Mouse (Mus musculus): Measurements from ENCODE around the gene Fgfr2. TPM values are rescaled to one million over a fixed set of nuclear protein-coding genes. Genes with fewer than 3 reads are reported as not detected.

The Fgfr2 gene
- polyA plus RNA-seq, 1 experiment from 2014 or later: 133 TPM

DNA sequence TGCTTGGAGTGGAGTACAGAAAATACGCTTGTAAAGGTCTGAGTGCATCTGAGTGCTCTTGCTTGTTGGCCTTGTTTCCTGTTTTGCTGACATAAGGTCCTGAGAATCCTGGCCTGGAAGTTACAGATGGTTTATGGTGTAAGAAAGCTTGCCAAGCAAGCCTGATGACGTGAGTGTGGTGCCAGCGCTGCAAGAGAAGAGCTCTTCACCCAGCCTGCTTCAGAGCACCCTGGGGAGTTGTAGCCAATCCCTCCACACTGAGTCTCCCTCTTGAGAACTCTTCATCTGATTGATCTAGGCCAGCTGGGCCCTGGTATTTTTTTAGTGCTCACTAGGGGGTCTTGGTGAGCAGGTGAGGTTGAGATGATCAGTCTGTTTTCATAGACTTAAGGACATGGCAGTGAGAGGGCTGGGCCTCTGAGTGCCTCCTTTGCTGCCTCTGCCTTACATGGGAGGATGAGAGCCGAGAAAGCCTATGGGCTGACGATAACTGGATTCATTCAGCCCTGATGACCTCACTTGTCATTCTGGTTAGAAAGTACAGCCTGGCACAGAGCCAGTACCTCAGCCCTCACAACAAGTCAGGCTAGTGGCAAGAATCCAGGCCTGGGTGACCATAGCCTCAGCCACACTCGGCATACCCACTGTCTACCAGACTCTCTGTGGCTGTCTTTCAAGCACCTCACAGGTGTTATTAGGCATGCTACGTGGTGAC is 228.2 kb downstream of the Fgfr2 start:
- Histone ChIP-seq H3K4me3 (ENCODE audit: low read length) (no peak overlapping the region), H3K4me2 (replicated peaks; ENCODE audit: low read depth, low read length) (no peak overlapping the region), H3K9me3 (ENCODE audit: control insufficient read depth, low read length) (no peaks in the 10 kb centered on the region), H3K4me1 (ENCODE audit: control insufficient read depth, insufficient read depth, low read length) (no peaks in the 10 kb centered on the region), H3K27me3 (ENCODE audit: control insufficient read depth, insufficient read depth, low read length) (no peaks in the 10 kb centered on the region), H3K27ac (ENCODE audit: low read depth, low read length) (no peak overlapping the region), H3K36me3 (ENCODE audit: control insufficient read depth, insufficient read depth, low read length) (no peaks in the 10 kb centered on the region), H3K9ac (ENCODE audit: low read depth, low read length) (no peak overlapping the region)
- WGBS: 72% methylated on average over 7 of the region's 7 CpGs
- ATAC-seq (ENCODE audit: low FRiP score, low TSS enrichment): no peak

DNA sequence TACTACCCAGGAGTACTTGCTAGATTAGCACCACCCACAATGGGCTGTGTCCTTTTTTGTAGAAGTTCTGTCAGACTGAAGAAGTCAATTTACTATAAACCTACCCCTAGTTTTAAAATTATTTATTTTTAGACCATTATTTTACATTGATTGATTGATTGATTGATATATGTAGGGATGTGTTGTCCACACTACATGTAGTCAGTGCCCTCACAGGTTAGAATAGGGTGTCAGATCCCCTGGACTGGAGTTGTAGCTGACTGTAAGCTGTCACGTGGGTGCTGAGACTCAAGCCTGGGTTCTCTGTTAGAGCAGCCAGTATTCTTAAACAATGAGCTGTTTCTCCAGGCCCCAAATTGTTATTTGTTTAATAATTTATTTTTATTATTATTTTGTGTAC is 229.8 kb downstream of the Fgfr2 start:
- Histone ChIP-seq H3K36me3 (ENCODE audit: control insufficient read depth, insufficient read depth, low read length) (no peaks in the 10 kb centered on the region), H3K4me3 (ENCODE audit: low read length) (no peak overlapping the region), H3K9ac (ENCODE audit: low read depth, low read length) (no peak overlapping the region), H3K4me1 (ENCODE audit: control insufficient read depth, insufficient read depth, low read length) (no peaks in the 10 kb centered on the region), H3K9me3 (ENCODE audit: control insufficient read depth, low read length) (no peaks in the 10 kb centered on the region), H3K27ac (ENCODE audit: low read depth, low read length) (no peak overlapping the region), H3K4me2 (replicated peaks; ENCODE audit: low read depth, low read length) (no peak overlapping the region), H3K27me3 (ENCODE audit: control insufficient read depth, insufficient read depth, low read length) (no peaks in the 10 kb centered on the region)
- ATAC-seq (ENCODE audit: low FRiP score, low TSS enrichment): no peak
- WGBS: 91% methylated on average over 1 of the region's 1 CpGs

DNA sequence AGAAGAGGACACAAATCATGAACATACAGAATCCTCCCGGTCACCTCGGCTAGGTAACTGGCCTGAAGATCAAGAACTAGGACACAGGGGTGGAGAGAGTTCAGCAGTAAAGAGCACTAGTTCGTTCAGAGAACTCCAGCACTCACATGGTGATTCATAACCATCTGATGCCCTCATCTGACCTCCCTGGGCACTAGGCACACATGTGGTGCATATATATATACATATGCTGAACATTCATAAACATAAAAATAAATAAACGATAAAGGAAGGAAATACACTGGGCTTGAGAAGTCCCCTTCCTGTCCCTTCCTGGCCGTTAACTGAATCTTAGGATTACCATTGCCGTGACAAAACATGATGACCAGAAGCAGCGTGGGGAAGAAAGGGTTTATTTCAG is 230.3 kb downstream of the Fgfr2 start:
- H3K27ac ChIP-seq (ENCODE audit: low read depth, low read length): no peak overlapping the region
- no peaks in the 10 kb centered on the region for H3K9me3 ChIP-seq (ENCODE audit: control insufficient read depth, low read length)
- H3K27me3 ChIP-seq (ENCODE audit: control insufficient read depth, insufficient read depth, low read length): no peaks in the 10 kb centered on the region
- H3K36me3 ChIP-seq (ENCODE audit: control insufficient read depth, insufficient read depth, low read length): no peaks in the 10 kb centered on the region
- no peak overlapping the region for H3K4me2 ChIP-seq (replicated peaks; ENCODE audit: low read depth, low read length)
- no peak for ATAC-seq (ENCODE audit: low FRiP score, low TSS enrichment)
- H3K4me1 ChIP-seq (ENCODE audit: control insufficient read depth, insufficient read depth, low read length): no peaks in the 10 kb centered on the region
- H3K4me3 ChIP-seq (ENCODE audit: low read length): no peak overlapping the region
- no peak overlapping the region for H3K9ac ChIP-seq (ENCODE audit: low read depth, low read length)
- 60% methylated on average over 7 of the region's 7 CpGs for WGBS

DNA sequence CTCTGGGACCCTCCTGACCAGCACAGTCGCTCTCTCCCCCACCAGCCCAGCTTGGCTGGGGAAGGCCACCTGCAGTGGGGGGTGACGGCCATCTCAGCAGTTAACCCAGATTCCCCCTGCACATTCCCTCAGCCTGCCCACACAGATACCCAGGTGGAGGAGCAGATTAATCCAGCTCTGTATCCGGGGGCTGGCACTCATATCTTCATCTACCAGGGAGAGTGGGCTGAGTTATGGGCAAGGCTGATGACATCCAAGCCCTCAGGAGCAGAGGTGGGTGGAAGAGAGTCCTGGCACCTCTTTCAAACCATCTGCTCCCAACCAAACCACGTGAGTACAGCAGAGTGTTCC is 230.9 kb downstream of the Fgfr2 start:
- Histone ChIP-seq H3K4me1 (ENCODE audit: control insufficient read depth, insufficient read depth, low read length) (no peaks in the 10 kb centered on the region), H3K4me2 (replicated peaks; ENCODE audit: low read depth, low read length) (no peak overlapping the region), H3K27ac (ENCODE audit: low read depth, low read length) (no peak overlapping the region), H3K9me3 (ENCODE audit: control insufficient read depth, low read length) (no peaks in the 10 kb centered on the region), H3K27me3 (ENCODE audit: control insufficient read depth, insufficient read depth, low read length) (no peaks in the 10 kb centered on the region), H3K9ac (ENCODE audit: low read depth, low read length) (no peak overlapping the region), H3K4me3 (ENCODE audit: low read length) (no peak overlapping the region), H3K36me3 (ENCODE audit: control insufficient read depth, insufficient read depth, low read length) (no peaks in the 10 kb centered on the region)
- WGBS: 53% methylated on average over 4 of the region's 4 CpGs
- ATAC-seq (ENCODE audit: low FRiP score, low TSS enrichment): no peak

DNA sequence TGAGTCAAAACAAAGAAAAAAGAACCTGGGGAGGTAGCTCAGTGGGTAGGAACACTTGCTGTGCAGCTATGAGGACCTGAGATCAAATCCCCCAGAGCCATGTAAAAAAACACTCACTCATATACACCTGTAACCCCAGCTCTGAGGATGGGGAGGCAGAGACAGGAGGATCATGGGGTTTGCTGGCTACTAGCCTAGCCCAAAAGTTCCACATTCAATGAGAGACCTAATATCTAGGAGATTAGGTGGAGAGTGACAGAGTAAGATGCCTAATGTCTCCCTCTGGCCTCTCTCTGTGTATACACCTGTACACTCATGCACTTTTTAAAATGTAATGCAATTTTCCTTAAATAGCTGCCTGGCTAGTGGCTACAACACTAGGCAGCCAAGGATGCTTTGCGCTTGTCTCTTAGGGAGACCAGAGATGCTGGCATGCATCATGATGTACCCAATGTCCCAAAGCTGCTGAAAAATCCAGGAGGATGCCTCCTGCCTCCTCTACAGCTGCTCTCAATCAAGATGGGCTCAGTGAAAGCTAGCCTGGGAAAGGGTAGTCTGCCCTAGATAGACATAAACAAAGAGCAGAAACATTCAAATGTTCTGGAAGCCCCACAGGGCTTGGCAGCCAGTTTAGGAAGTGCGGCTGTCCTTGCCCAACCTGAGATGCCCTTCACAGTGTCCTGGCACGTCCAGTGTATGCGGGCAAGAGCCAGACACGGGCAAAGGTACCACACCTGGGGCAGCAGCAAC is 231.4 kb downstream of the Fgfr2 start:
- 84% methylated on average over 5 of the region's 5 CpGs for WGBS
- no peak for ATAC-seq (ENCODE audit: low FRiP score, low TSS enrichment)
- Histone ChIP-seq H3K4me2 (replicated peaks; ENCODE audit: low read depth, low read length) (no peak overlapping the region), H3K9ac (ENCODE audit: low read depth, low read length) (no peak overlapping the region), H3K4me1 (ENCODE audit: control insufficient read depth, insufficient read depth, low read length) (no peaks in the 10 kb centered on the region), H3K9me3 (ENCODE audit: control insufficient read depth, low read length) (no peaks in the 10 kb centered on the region), H3K4me3 (ENCODE audit: low read length) (no peak overlapping the region), H3K36me3 (ENCODE audit: control insufficient read depth, insufficient read depth, low read length) (no peaks in the 10 kb centered on the region), H3K27me3 (ENCODE audit: control insufficient read depth, insufficient read depth, low read length) (no peaks in the 10 kb centered on the region), H3K27ac (ENCODE audit: low read depth, low read length) (no peak overlapping the region)

DNA sequence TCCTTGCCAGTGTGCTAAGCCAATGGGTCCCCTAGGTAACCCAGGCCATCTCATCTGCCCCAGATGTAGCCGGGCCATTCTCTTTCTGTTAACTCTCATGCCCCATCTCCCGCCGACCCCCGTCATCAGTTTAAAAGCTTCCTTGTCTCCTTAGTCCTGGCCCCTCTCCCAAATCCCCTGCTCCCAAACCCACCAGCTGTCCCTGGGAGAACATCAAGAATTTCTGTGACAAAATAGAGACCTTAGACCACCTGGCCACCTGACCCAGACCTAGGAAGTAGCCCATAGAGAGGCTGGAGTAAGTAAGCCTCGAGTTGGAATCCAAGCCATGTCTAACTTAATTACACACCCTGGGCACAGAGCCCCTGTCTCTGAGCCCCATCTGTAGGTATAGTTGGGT is 232.9 kb downstream of the Fgfr2 start:
- no peaks in the 10 kb centered on the region for H3K36me3 ChIP-seq (ENCODE audit: control insufficient read depth, insufficient read depth, low read length)
- no peak overlapping the region for H3K4me3 ChIP-seq (ENCODE audit: low read length)
- no peaks in the 10 kb centered on the region for H3K27me3 ChIP-seq (ENCODE audit: control insufficient read depth, insufficient read depth, low read length)
- no peak overlapping the region for H3K27ac ChIP-seq (ENCODE audit: low read depth, low read length)
- WGBS: 91% methylated on average over 5 of the region's 5 CpGs
- H3K9me3 ChIP-seq (ENCODE audit: control insufficient read depth, low read length): no peaks in the 10 kb centered on the region
- no peak overlapping the region for H3K4me2 ChIP-seq (replicated peaks; ENCODE audit: low read depth, low read length)
- H3K4me1 ChIP-seq (ENCODE audit: control insufficient read depth, insufficient read depth, low read length): no peaks in the 10 kb centered on the region
- no peak overlapping the region for H3K9ac ChIP-seq (ENCODE audit: low read depth, low read length)
- ATAC-seq (ENCODE audit: low FRiP score, low TSS enrichment): no peak

DNA sequence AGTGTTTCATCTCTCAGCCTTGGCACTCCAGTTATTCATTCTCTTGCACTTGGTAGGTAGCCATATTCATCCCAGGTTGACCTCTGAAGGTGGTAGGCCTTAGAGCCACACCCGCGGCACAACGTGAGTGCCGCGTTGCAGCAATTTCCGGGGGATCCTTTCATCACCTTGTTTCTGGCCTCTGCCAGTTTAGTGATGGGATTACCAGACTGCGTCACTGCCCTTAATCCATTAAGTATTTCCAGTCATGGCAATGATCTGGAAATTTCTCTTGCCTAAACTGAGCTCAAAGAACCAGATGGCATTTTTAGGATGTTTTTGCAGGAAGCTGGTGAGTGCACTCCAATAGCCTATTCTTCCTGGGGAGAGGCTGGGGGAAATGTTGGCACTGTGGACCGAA is 233.5 kb downstream of the Fgfr2 start:
- Histone ChIP-seq H3K27ac (ENCODE audit: low read depth, low read length) (no peak overlapping the region), H3K4me2 (replicated peaks; ENCODE audit: low read depth, low read length) (no peak overlapping the region), H3K9me3 (ENCODE audit: control insufficient read depth, low read length) (no peaks in the 10 kb centered on the region), H3K9ac (ENCODE audit: low read depth, low read length) (no peak overlapping the region), H3K4me1 (ENCODE audit: control insufficient read depth, insufficient read depth, low read length) (no peaks in the 10 kb centered on the region), H3K4me3 (ENCODE audit: low read length) (no peak overlapping the region), H3K27me3 (ENCODE audit: control insufficient read depth, insufficient read depth, low read length) (no peaks in the 10 kb centered on the region), H3K36me3 (ENCODE audit: control insufficient read depth, insufficient read depth, low read length) (peaks cover 1% of the 10 kb centered on the region; the same call in 1 of the 2 replicates)
- no peak for ATAC-seq (ENCODE audit: low FRiP score, low TSS enrichment)
- 92% methylated on average over 8 of the region's 8 CpGs for WGBS

DNA sequence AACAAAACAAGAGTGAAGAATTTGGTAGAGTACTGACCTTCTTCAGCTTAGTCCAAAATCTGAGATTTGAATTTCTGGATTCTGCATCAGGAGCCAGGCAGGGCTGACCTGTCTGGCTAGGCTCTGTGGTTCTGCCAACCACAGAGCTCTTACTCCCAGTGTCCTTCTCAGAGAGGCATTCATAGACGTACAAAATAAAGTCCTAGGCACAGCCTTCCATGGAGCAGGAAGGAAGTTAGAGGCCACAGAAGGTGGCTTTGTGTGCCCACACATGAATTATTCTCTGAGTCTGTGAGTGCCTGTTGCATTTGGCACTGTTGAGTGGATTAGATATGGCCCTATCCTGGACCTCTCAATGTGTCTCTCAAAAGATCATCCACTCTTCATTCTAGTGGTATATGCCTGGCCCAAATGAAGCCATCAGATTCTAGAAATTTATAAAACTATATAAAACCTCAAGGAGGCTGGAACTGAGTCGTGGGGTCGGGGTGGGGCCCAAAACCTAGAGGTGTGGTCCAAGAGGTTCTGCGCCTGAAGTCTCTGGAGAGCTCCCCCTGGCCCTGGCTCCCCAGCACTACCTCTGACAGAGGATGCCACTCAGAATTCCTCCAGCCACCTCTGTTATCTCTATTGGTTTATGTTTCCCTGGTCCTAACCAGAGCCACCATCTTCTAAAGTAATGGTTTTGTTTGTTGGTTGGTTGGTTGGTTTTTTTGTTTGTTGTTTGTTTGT is 234.5 kb downstream of the Fgfr2 start:
- Histone ChIP-seq H3K9me3 (ENCODE audit: control insufficient read depth, low read length) (no peaks in the 10 kb centered on the region), H3K36me3 (ENCODE audit: control insufficient read depth, insufficient read depth, low read length) (peaks cover 11% of the 10 kb centered on the region), H3K27me3 (ENCODE audit: control insufficient read depth, insufficient read depth, low read length) (no peaks in the 10 kb centered on the region), H3K27ac (ENCODE audit: low read depth, low read length) (no peak overlapping the region), H3K9ac (ENCODE audit: low read depth, low read length) (no peak overlapping the region), H3K4me1 (ENCODE audit: control insufficient read depth, insufficient read depth, low read length) (no peaks in the 10 kb centered on the region), H3K4me2 (replicated peaks; ENCODE audit: low read depth, low read length) (no peak overlapping the region), H3K4me3 (ENCODE audit: low read length) (no peak overlapping the region)
- ATAC-seq (ENCODE audit: low FRiP score, low TSS enrichment): no peak
- 72% methylated on average over 4 of the region's 4 CpGs for WGBS

DNA sequence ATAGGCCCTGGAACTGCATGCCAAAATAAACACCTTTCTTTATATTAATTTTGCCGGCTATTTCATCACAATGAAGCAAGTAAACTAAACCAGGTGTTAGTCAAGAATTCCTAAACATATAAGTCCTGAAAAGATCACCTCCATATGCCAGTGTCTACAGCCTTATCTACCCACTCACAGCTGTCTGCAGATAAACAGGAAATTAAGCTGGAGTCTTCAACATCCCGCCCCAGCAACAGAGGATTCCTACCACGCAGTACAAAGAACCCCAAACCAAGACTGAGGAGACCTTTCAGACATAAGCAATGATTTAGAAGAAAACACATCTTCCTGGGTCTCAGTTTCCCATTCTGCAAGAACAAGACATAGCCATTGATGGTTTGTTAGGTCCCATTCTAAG is 235.1 kb downstream of the Fgfr2 start:
- 80% methylated on average over 3 of the region's 3 CpGs for WGBS
- Histone ChIP-seq H3K4me1 (ENCODE audit: control insufficient read depth, insufficient read depth, low read length) (no peaks in the 10 kb centered on the region), H3K27ac (ENCODE audit: low read depth, low read length) (no peak overlapping the region), H3K36me3 (ENCODE audit: control insufficient read depth, insufficient read depth, low read length) (peaks cover 18% of the 10 kb centered on the region), H3K4me2 (replicated peaks; ENCODE audit: low read depth, low read length) (no peak overlapping the region), H3K4me3 (ENCODE audit: low read length) (no peak overlapping the region), H3K27me3 (ENCODE audit: control insufficient read depth, insufficient read depth, low read length) (no peaks in the 10 kb centered on the region), H3K9ac (ENCODE audit: low read depth, low read length) (no peak overlapping the region), H3K9me3 (ENCODE audit: control insufficient read depth, low read length) (no peaks in the 10 kb centered on the region)
- no peak for ATAC-seq (ENCODE audit: low FRiP score, low TSS enrichment)

Data from kidney, embryonic 14.5 days (tissue).